Mouse (Mus musculus): ENCODE measurements around the gene Rbp2. TPM values are rescaled to one million over a fixed set of nuclear protein-coding genes. Genes with fewer than 3 reads are reported as not detected.

Gene Rbp2
- polyA plus RNA-seq, 1 experiment from 2014 or later, result not detected

DNA sequence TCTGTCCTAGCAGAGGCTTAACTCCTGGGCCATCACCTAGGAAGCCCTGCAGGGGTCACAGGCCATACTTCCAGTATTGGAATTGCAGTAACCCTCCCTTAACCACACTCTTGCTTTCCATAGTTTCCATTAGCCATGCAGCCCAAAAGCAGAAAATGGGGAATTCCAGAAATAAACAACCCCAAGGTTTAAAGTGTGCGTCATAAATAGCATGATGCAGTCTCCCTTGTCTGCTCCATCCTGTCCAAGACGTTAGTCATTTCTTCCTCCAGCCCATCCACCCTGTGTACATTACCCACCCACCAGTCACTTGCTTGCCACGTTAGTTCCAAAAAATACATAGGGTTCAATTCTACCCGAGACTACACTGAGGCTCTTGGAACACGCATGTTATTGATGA lies 13.7 kb downstream of the Rbp2 start:
- Histone ChIP-seq H3K36me3 (ENCODE audit: control insufficient read depth, insufficient read depth) (no peaks in the 10 kb centered on the region), H3K27ac (ENCODE audit: low read length) (no peak overlapping the region), H3K9ac (replicated peaks; ENCODE audit: low read depth, low read length) (no peak overlapping the region), H3K4me2 (ENCODE audit: low read length) (no peak overlapping the region), H3K4me3 (replicated peaks; ENCODE audit: low read length) (no peak overlapping the region), H3K27me3 (replicated peaks; ENCODE audit: control insufficient read depth, insufficient read depth, low read length) (no peaks in the 10 kb centered on the region), H3K9me3 (ENCODE audit: control insufficient read depth, low read length) (no peaks in the 10 kb centered on the region), H3K4me1 (replicated peaks; ENCODE audit: control insufficient read depth, insufficient read depth, low read length) (0 out of 2 replicates have a peak, but pooled peaks cover 6% of the 10 kb centered on the region)
- 92% methylated on average over 5 of the region's 5 CpGs for WGBS
- ATAC-seq, result no peak

DNA sequence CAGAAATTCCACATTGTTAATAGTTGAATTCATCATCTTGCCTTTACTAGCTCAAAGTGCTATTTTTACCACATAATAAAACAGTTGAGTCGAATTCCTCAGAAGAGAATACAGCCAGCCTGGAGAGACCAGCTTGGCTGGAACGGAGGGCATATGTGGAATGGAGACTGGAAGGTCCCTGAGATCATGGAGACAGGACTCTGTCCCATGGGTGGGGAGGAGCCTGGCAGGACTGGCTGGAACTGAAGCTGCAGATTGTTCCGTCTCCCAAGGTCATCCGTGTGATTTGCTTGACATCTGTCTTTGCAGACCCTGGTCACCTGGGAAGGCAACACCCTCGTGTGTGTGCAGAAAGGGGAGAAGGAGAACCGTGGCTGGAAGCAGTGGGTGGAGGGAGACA lies 21.6 kb downstream of the Rbp2 start:
- Histone ChIP-seq H3K9ac (replicated peaks; ENCODE audit: low read depth, low read length) (no peak overlapping the region), H3K4me2 (ENCODE audit: low read length) (no peak overlapping the region), H3K27me3 (replicated peaks; ENCODE audit: control insufficient read depth, insufficient read depth, low read length) (no peaks in the 10 kb centered on the region), H3K27ac (ENCODE audit: low read length) (no peak overlapping the region), H3K36me3 (ENCODE audit: control insufficient read depth, insufficient read depth) (no peaks in the 10 kb centered on the region), H3K4me3 (replicated peaks; ENCODE audit: low read length) (no peak overlapping the region), H3K4me1 (replicated peaks; ENCODE audit: control insufficient read depth, insufficient read depth, low read length) (no peaks in the 10 kb centered on the region), H3K9me3 (ENCODE audit: control insufficient read depth, low read length) (no peaks in the 10 kb centered on the region)
- ATAC-seq, result no peak
- WGBS, result 85% methylated on average over 6 of the region's 6 CpGs

DNA sequence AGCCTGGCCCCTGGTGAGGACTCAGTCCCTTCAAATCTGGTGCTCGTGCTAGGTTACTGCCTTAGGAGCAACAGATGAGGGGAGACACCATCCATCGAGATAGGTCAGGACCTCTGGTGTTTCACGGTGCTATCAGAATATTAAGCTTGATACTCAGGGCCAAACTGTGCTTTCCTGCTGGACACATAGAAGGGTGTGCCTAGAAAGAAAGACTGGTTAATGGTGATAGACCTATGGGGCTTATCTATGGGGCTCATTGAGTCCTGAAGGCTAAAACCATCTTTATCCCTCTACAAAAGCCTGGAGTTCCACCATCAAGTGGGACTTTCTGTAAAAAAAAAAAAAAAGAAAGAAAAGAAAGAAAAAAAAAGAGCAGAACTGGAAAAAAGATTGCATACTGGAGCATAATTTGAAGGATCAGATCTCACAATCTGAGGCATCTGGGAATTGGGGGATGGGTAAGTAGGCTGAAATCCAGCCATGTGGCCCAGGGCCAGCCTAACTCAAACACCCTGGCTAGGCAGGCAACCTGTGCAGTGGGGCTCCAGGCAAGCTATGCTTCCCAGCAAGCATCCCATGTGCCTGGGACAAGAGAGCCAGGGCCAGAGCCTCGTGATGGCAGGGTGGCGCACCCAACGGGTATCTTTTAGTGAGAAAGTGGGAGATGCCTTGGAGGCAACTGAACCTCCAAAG lies 24.6 kb downstream of the Rbp2 start:
- Histone ChIP-seq H3K4me3 (replicated peaks; ENCODE audit: low read length) (no peak overlapping the region), H3K27ac (ENCODE audit: low read length) (no peak overlapping the region), H3K36me3 (ENCODE audit: control insufficient read depth, insufficient read depth) (no peaks in the 10 kb centered on the region), H3K9me3 (ENCODE audit: control insufficient read depth, low read length) (no peaks in the 10 kb centered on the region), H3K9ac (replicated peaks; ENCODE audit: low read depth, low read length) (no peak overlapping the region), H3K27me3 (replicated peaks; ENCODE audit: control insufficient read depth, insufficient read depth, low read length) (no peaks in the 10 kb centered on the region), H3K4me1 (replicated peaks; ENCODE audit: control insufficient read depth, insufficient read depth, low read length) (no peaks in the 10 kb centered on the region), H3K4me2 (ENCODE audit: low read length) (no peak overlapping the region)
- WGBS, result 79% methylated on average over 6 of the region's 6 CpGs
- ATAC-seq, result no peak

DNA sequence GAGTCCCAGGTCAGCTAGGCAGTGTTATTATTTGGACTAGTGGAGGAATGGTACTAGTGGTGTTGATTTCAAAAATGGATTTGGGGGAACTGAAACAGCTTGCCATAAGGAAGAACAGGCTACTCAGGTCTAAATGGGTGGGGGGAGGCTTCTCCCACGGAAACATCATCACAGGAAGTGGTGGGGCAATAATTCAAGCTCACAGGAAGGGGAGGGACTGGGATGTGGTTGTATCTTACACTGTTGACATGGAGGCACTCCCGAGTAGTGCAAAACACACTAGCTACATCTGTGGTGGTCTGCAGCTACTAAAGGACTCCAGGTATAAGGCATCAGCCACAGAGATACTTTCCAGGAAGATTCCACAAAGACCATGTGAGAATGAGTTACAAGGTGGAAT lies 38.0 kb downstream of the Rbp2 start:
- Histone ChIP-seq H3K4me3 (replicated peaks; ENCODE audit: low read length) (no peak overlapping the region), H3K9me3 (ENCODE audit: control insufficient read depth, low read length) (no peaks in the 10 kb centered on the region), H3K9ac (replicated peaks; ENCODE audit: low read depth, low read length) (no peak overlapping the region), H3K27me3 (replicated peaks; ENCODE audit: control insufficient read depth, insufficient read depth, low read length) (no peaks in the 10 kb centered on the region), H3K27ac (ENCODE audit: low read length) (peak overlapping the region; percentile 70), H3K4me2 (ENCODE audit: low read length) (no peak overlapping the region), H3K4me1 (replicated peaks; ENCODE audit: control insufficient read depth, insufficient read depth, low read length) (peaks cover 35% of the 10 kb centered on the region), H3K36me3 (ENCODE audit: control insufficient read depth, insufficient read depth) (no peaks in the 10 kb centered on the region)
- WGBS, result 68% methylated on average over 2 of the region's 2 CpGs
- no peak for ATAC-seq

DNA sequence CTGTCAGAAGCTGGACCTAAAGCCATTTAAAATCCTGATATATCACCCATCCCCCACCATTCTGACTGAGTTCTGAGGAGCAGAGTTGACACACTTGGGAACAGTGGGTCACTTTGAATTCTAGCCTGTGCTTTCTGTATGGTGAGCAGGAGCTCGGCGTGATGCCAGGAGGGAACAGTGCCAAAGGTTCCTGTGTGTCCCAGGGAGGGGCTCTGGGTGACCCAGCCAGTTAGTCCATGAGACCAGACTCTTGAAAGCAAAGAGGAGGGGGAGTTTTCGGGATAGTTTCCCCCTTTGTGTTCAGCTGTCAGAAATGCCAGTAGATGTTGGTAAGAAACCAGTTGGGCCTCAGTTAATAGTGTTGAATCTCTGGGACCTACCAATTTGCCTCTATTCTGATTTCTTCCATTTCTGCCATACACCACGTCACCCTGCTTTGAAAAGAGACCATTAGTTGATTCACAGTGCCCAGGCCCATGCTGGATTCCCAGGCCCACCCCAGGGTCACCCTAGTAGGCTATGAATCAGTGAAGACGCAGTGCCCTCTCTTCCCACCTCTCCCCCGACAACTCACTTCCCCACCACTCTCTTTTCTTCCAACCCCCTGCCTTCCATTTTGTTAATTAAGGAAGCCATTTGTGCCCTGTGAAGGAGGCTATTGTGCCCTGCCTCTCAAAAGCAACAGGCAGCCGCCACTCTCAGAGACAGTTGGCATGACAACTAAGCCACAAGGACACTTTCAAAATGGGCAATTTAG lies 39.0 kb downstream of the Rbp2 start:
- WGBS, result 10% methylated on average over 7 of the region's 7 CpGs

DNA sequence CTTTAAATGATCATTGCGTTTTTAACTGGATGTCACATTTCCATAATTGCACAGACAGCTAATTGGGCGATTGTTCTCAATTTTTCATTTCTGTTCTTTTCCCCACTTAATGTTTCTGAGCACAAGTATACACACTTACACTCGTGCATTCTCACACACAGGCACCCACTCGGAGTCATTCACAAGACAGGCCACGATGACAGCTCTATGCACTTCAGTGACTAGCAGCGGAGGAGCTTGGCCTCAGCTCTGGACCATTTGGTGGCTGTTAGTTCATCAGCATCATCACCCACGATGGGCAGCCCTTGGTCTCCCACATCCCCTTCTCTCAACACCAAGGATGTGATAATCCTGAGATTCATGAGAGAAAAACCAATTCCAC lies 39.6 kb downstream of the Rbp2 start:
- H3K4me3 ChIP-seq (replicated peaks; ENCODE audit: low read length), result no peak overlapping the region
- peaks cover 40% of the 10 kb centered on the region for H3K4me1 ChIP-seq (replicated peaks; ENCODE audit: control insufficient read depth, insufficient read depth, low read length)
- H3K9me3 ChIP-seq (ENCODE audit: control insufficient read depth, low read length), result no peaks in the 10 kb centered on the region
- H3K27ac ChIP-seq (ENCODE audit: low read length), result peak overlapping the region; percentile 72
- H3K9ac ChIP-seq (replicated peaks; ENCODE audit: low read depth, low read length), result no peak overlapping the region
- H3K27me3 ChIP-seq (replicated peaks; ENCODE audit: control insufficient read depth, insufficient read depth, low read length), result no peaks in the 10 kb centered on the region
- 8% methylated on average over 7 of the region's 7 CpGs for WGBS
- H3K4me2 ChIP-seq (ENCODE audit: low read length), result no peak overlapping the region
- no peaks in the 10 kb centered on the region for H3K36me3 ChIP-seq (ENCODE audit: control insufficient read depth, insufficient read depth)
- ATAC-seq, result peak; percentile 68

More for the DNA sequence above, 39.0 kb downstream of the Rbp2 start:
- Histone ChIP-seq H3K4me2 (ENCODE audit: low read length) (no peak overlapping the region), H3K36me3 (ENCODE audit: control insufficient read depth, insufficient read depth) (no peaks in the 10 kb centered on the region), H3K4me1 (replicated peaks; ENCODE audit: control insufficient read depth, insufficient read depth, low read length) (peaks cover 38% of the 10 kb centered on the region), H3K9ac (replicated peaks; ENCODE audit: low read depth, low read length) (no peak overlapping the region), H3K27me3 (replicated peaks; ENCODE audit: control insufficient read depth, insufficient read depth, low read length) (no peaks in the 10 kb centered on the region), H3K4me3 (replicated peaks; ENCODE audit: low read length) (no peak overlapping the region), H3K27ac (ENCODE audit: low read length) (peak overlapping the region; percentile 72), H3K9me3 (ENCODE audit: control insufficient read depth, low read length) (no peaks in the 10 kb centered on the region)
- peak; percentile 90 for ATAC-seq

DNA sequence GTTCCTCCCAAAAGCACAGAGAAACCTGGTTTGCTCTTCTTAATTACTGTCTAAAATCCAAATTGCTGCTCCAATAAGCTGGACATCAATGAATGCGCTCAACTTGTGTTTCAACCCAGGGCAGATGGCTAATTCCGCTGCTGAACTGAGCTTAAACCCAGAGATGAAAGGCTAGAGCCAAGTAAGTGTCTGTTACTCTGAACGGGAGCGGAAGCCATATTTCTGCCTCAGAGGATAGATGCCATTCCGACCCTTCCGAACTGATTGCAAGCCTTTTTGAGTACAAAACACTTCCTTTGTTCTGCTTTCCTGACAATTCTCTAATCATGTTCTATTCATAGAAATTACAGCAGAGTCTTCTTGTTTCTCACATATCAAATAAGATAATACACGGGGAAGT lies 41.3 kb downstream of the Rbp2 start:
- Histone ChIP-seq H3K27ac (ENCODE audit: low read length) (no peak overlapping the region), H3K27me3 (replicated peaks; ENCODE audit: control insufficient read depth, insufficient read depth, low read length) (no peaks in the 10 kb centered on the region), H3K4me2 (ENCODE audit: low read length) (no peak overlapping the region), H3K9me3 (ENCODE audit: control insufficient read depth, low read length) (no peaks in the 10 kb centered on the region), H3K9ac (replicated peaks; ENCODE audit: low read depth, low read length) (no peak overlapping the region), H3K4me3 (replicated peaks; ENCODE audit: low read length) (no peak overlapping the region), H3K36me3 (ENCODE audit: control insufficient read depth, insufficient read depth) (no peaks in the 10 kb centered on the region), H3K4me1 (replicated peaks; ENCODE audit: control insufficient read depth, insufficient read depth, low read length) (peaks cover 40% of the 10 kb centered on the region)
- no peak for ATAC-seq
- WGBS, result 50% methylated on average over 7 of the region's 7 CpGs

DNA sequence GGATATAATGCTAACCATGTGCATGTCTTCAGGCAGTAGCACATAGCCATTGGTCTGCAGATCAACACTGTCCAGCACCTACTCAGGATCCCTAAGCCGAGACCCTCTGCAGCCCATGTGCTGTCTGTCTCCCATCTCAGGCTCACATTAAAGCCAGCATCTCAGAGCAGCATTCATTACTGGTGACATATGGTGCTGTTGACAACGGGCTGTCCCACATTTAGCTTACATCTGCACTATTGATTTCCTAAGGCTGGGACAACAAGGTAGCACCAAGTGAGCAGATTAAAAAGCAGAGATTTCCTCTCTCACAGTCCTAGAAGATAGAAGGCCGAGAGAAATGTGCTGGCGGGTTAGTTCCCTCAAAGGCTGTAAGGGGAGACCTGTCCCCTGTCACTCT lies 43.9 kb downstream of the Rbp2 start:
- Histone ChIP-seq H3K27me3 (replicated peaks; ENCODE audit: control insufficient read depth, insufficient read depth, low read length) (no peaks in the 10 kb centered on the region), H3K36me3 (ENCODE audit: control insufficient read depth, insufficient read depth) (no peaks in the 10 kb centered on the region), H3K4me1 (replicated peaks; ENCODE audit: control insufficient read depth, insufficient read depth, low read length) (peaks cover 26% of the 10 kb centered on the region), H3K4me2 (ENCODE audit: low read length) (no peak overlapping the region), H3K4me3 (replicated peaks; ENCODE audit: low read length) (no peak overlapping the region), H3K27ac (ENCODE audit: low read length) (peak overlapping the region; percentile 13; the same call in 1 of the 2 replicates), H3K9ac (replicated peaks; ENCODE audit: low read depth, low read length) (no peak overlapping the region), H3K9me3 (ENCODE audit: control insufficient read depth, low read length) (no peaks in the 10 kb centered on the region)
- WGBS, result 50% methylated on average over 4 of the region's 4 CpGs
- ATAC-seq, result no peak

DNA sequence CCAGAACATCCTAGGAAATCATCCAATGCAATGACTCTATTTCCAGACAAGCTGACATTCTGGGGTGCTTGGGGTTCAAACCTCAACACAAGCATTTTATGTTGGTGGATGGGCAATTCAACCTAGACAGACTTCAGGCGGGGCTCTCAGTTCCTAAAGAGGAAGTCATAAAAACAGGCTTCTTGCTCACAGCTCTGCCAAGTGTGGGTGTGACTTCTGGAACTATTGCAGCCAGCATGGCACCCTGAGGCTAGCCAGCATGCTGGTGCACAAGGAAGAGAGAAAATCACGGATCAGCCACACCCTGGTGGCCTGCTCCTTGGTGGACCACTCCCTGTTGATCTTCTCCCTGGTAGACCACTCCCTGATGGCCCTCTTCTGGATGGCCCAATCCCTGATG lies 45.1 kb downstream of the Rbp2 start:
- WGBS, result 69% methylated on average over 2 of the region's 2 CpGs

More for the DNA sequence above, 45.1 kb downstream of the Rbp2 start:
- no peak overlapping the region for H3K4me2 ChIP-seq (ENCODE audit: low read length)
- no peaks in the 10 kb centered on the region for H3K36me3 ChIP-seq (ENCODE audit: control insufficient read depth, insufficient read depth)
- H3K27ac ChIP-seq (ENCODE audit: low read length), result no peak overlapping the region
- no peak for ATAC-seq
- H3K4me1 ChIP-seq (replicated peaks; ENCODE audit: control insufficient read depth, insufficient read depth, low read length), result peaks cover 14% of the 10 kb centered on the region; the same call in 1 of the 2 replicates
- H3K9me3 ChIP-seq (ENCODE audit: control insufficient read depth, low read length), result no peaks in the 10 kb centered on the region
- no peak overlapping the region for H3K9ac ChIP-seq (replicated peaks; ENCODE audit: low read depth, low read length)
- no peaks in the 10 kb centered on the region for H3K27me3 ChIP-seq (replicated peaks; ENCODE audit: control insufficient read depth, insufficient read depth, low read length)
- no peak overlapping the region for H3K4me3 ChIP-seq (replicated peaks; ENCODE audit: low read length)

Data from forebrain, embryonic 16.5 days (tissue).